Mouse (Mus musculus) G1E (cell line): Measurements from ENCODE around the gene Rpl10a. TPM values are rescaled to one million over a fixed set of nuclear protein-coding genes. Genes with fewer than 3 reads are reported as not detected.

ENCODE experiments used
- ATAC-seq: 2 replicates; pipeline ENCODE4 v1.8.0; 2016; ENCODE audit warnings: mild to moderate bottlenecking; ENCODE audit not compliant: insufficient number of reproducible peaks, poor library complexity, low FRiP score, severe bottlenecking; ENCODE audit errors: extremely low read depth
- DNase-seq: peaks from one replicate; pipeline ENCODE4 v3.0.0; 2012; ENCODE audit warnings: low spot score
- H3K27me3 ChIP-seq: 2 replicates; pipeline ENCODE4 v1.6.1; 2012; ENCODE audit warnings: mild to moderate bottlenecking, low read length, inconsistent platforms; ENCODE audit not compliant: insufficient read depth
- H3K36me3 ChIP-seq: replicated peaks from 2 replicates; pipeline ENCODE3; 2012; ENCODE audit warnings: mild to moderate bottlenecking, inconsistent platforms
- H3K4me1 ChIP-seq: 2 replicates; pipeline ENCODE4 v1.6.1; 2012; ENCODE audit warnings: low read depth, low read length, inconsistent platforms, mixed read lengths; ENCODE audit not compliant: insufficient read depth
- H3K4me3 ChIP-seq: 2 replicates; pipeline ENCODE4 v1.5.1; 2012; ENCODE audit warnings: low read depth, mild to moderate bottlenecking, inconsistent platforms, low read length, moderate library complexity, mixed read lengths
- H3K9me3 ChIP-seq: replicated peaks from 2 replicates; pipeline ENCODE4 v1.6.1; 2012; ENCODE audit warnings: inconsistent platforms
- CTCF ChIP-seq: IDR thresholded peaks from 2 replicates; pipeline ENCODE4 v1.5.1; 2012; ENCODE audit warnings: low read depth, low read length, inconsistent platforms, mixed read lengths
- GATA1 ChIP-seq: IDR thresholded peaks from 2 replicates; pipeline ENCODE4 v1.6.1; 2012; ENCODE audit warnings: borderline replicate concordance, low read length, inconsistent platforms, mixed read lengths
- GATA2 ChIP-seq: IDR thresholded peaks from 2 replicates; pipeline ENCODE4 v1.6.1; 2012; ENCODE audit warnings: low read depth, low read length, inconsistent platforms, borderline replicate concordance
- POLR2AphosphoS5 ChIP-seq: IDR thresholded peaks from 2 replicates; pipeline ENCODE4 v1.6.1; 2012; ENCODE audit warnings: low read depth, low read length, inconsistent platforms; ENCODE audit not compliant: insufficient replicate concordance
- TAL1 ChIP-seq: conservative IDR thresholded peaks from 2 replicates; pipeline ENCODE4 v1.6.1; 2012; ENCODE audit warnings: low read depth, low read length, inconsistent platforms, mixed read lengths
- polyA plus RNA-seq: library from polyadenylated mRNA; stranded (reverse); fragments of >175 nt; gene quantifications from 2 replicates; pipeline ENCODE4 v1.2.3, GENCODE M21; 2012
- total RNA-seq, 2 experiments: library from RNA; stranded (forward) in 1 of 2; stranded (reverse) in 1 of 2; fragments of 200-1000 nt in 1 of 2; fragments of >200 nt in 1 of 2; fragmentation: Nextera tagmentation in 1 of 2; gene quantifications; 2 replicates each; pipeline ENCODE4 v1.2.3; 2014 to 2017

The Rpl10a gene
- total and polyA plus RNA-seq, 3 experiments: 987 to 8,433 (median 2,842) TPM

- no peak for TF ChIP-seq TAL1
- TF ChIP-seq GATA2: no peak
- TF ChIP-seq GATA1: no peak
- TF ChIP-seq POLR2AphosphoS5: no peak
- no peak for TF ChIP-seq CTCF
- peaks cover 18% of the 10 kb centered on the region for H3K4me1 ChIP-seq
- ATAC-seq: no peak
- peaks cover 82% of the 10 kb centered on the region for H3K27me3 ChIP-seq
- no peaks in the 10 kb centered on the region for H3K36me3 ChIP-seq
- no peak overlapping the region for H3K4me3 ChIP-seq
- H3K9me3 ChIP-seq: no peaks in the 10 kb centered on the region
- no peak for DNase-seq
Measured at GRCm38 (mm10) chr17:28360531-28361277, 32.4 kb downstream of the Rpl10a start.

GRCm38 (mm10) chr17:28361921-28362652, 33.8 kb downstream of the Rpl10a start:
- peaks cover 80% of the 10 kb centered on the region for H3K27me3 ChIP-seq
- TF ChIP-seq TAL1 (no peak), GATA1 (no peak), GATA2 (no peak), POLR2AphosphoS5 (no peak), CTCF (no peak)
- H3K9me3 ChIP-seq: no peaks in the 10 kb centered on the region
- no peaks in the 10 kb centered on the region for H3K36me3 ChIP-seq
- H3K4me3 ChIP-seq: peak overlapping the region; percentile 2; the same call in 1 of the 2 replicates
- DNase-seq (no peak), ATAC-seq (no peak)
- H3K4me1 ChIP-seq: peaks cover 18% of the 10 kb centered on the region

GRCm38 (mm10) chr17:28362653-28363292, 34.5 kb downstream of the Rpl10a start:
- Histone ChIP-seq H3K4me1 (peaks cover 18% of the 10 kb centered on the region), H3K36me3 (no peaks in the 10 kb centered on the region), H3K27me3 (peaks cover 78% of the 10 kb centered on the region), H3K4me3 (peak overlapping the region; percentile 2; the same call in 1 of the 2 replicates), H3K9me3 (no peaks in the 10 kb centered on the region)
- TF ChIP-seq GATA1: no peak
- TF ChIP-seq CTCF: no peak
- DNase-seq: no peak
- ATAC-seq: no peak

GRCm38 (mm10) chr17:28363507-28363906, 35.2 kb downstream of the Rpl10a start:
- DNase-seq (no peak), ATAC-seq (no peak)
- no peaks in the 10 kb centered on the region for H3K9me3 ChIP-seq
- no peaks in the 10 kb centered on the region for H3K36me3 ChIP-seq
- H3K4me1 ChIP-seq: peaks cover 18% of the 10 kb centered on the region
- no peak overlapping the region for H3K4me3 ChIP-seq
- TF ChIP-seq GATA1: no peak
- TF ChIP-seq POLR2AphosphoS5: no peak
- no peak for TF ChIP-seq GATA2
- no peak for TF ChIP-seq TAL1
- TF ChIP-seq CTCF: no peak
- peaks cover 73% of the 10 kb centered on the region for H3K27me3 ChIP-seq

GRCm38 (mm10) chr17:28365122-28365521, 36.9 kb downstream of the Rpl10a start, which contains the start of gene Tulp1:
Tulp1 (minus strand) TSS chr17:28365222.
- Histone ChIP-seq H3K36me3 (no peaks in the 10 kb centered on the region), H3K27me3 (peaks cover 63% of the 10 kb centered on the region), H3K4me3 (no peak within 1 kb of the TSS), H3K4me1 (peaks cover 24% of the 10 kb centered on the region), H3K9me3 (no peaks in the 10 kb centered on the region)
- no peak for ATAC-seq
- no peak for TF ChIP-seq POLR2AphosphoS5
- DNase-seq: no peak

GRCm38 (mm10) chr17:28368449-28368848, 40.2 kb downstream of the Rpl10a start:
- Histone ChIP-seq H3K4me1 (peaks cover 18% of the 10 kb centered on the region), H3K36me3 (no peaks in the 10 kb centered on the region), H3K4me3 (no peak overlapping the region; the same call in 1 of the 2 replicates), H3K9me3 (no peaks in the 10 kb centered on the region), H3K27me3 (peaks cover 41% of the 10 kb centered on the region)
- TF ChIP-seq CTCF (peak; percentile 97), GATA1 (no peak), POLR2AphosphoS5 (no peak)
- ATAC-seq (no peak), DNase-seq (peak; percentile 72)
